Mouse (Mus musculus) lung, postnatal 36 days (tissue): ENCODE results near the gene Fggy.
A peak's percentile ranks its signal among the peaks of the same experiment; 100 is the strongest.

Experiments used
- DNase-seq: peaks from one replicate; pipeline ENCODE4 v3.0.0; 2022; ENCODE audit warnings: mixed read lengths

The Fggy gene

GRCm38 (mm10) chr4:95791913-95792475 lies 234.7 kb downstream of the Fggy start:
- no peak for DNase-seq

DNA sequence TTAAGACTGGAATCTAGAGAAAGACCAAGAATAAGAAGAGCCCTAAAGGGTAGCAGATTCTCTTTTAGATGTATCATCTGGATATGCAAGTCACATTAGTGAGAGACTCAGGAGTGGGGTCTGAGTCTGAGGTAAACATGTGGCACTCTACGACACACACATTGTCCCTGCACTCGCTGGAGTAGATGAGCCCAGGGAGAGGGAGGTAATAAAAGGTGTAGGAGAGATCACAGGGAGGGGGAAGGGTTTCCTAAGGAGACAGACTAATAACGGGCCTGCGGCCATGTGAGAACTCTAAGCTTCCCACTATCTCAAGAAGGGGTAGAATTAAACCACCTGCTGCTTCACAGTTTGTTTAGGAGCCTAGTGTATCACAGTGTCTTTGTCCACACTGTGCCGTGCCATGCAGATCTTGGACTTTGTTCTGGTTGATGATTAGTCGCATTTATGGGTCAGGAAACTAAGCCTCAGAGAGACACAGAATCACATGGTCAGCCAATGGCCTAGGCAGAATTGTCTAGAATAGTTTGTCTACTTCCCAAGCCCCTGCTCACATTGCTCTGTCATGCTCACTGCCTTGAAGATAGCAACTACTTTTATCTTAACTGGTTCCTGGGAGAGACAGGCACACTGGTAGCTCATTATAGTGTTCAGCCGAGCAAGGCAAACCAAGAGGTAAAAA lies 236.5 kb downstream of the Fggy start:
- no peak for DNase-seq

- no peak for DNase-seq
These were observed 237.3 kb downstream of the Fggy start for GRCm38 (mm10) chr4:95794651-95795050.

GRCm38 (mm10) chr4:95795283-95795682 lies 238.0 kb downstream of the Fggy start:
- no peak for DNase-seq

DNA sequence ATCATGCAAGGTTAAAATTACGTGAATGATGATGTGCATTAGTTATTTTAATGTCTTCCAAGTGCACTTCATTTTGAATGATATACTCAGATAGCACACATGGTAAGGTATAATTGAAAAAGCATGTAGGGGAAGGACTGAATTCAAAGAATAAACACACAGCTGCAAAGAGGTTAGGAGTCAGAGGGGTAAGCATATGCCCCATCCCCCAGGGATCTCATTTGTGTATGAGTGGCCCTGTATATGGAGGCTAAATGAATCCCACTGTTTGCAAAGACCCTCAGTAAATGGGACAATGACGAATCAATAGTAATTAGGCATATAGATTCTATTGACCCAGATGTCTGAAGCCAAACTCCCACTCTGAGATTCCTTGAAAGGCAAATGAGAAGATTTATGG lies 262.3 kb downstream of the Fggy start:
- DNase-seq, result no peak

- DNase-seq, result peak; percentile 12
These were observed 264.7 kb downstream of the Fggy start for GRCm38 (mm10) chr4:95821906-95822579.

DNA sequence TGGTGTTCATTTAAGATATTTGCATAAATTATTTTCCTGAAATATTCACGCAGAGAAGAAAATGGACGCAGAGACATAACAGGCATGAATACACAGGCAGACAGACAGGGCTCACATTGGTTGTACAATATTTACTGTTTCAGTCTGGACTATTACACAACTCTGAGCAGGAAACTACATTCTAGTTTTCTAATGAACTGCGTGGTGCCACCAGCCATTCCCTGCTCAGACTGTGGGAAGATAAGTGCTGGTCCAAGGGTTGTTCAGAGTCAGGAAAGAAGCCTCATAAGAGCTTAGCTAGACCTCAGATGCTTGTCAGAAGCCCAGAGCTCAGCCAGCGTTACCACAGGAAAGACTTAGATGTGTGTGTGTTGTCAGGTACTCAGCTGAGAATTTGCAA lies 270.9 kb downstream of the Fggy start:
- DNase-seq, result no peak

DNA sequence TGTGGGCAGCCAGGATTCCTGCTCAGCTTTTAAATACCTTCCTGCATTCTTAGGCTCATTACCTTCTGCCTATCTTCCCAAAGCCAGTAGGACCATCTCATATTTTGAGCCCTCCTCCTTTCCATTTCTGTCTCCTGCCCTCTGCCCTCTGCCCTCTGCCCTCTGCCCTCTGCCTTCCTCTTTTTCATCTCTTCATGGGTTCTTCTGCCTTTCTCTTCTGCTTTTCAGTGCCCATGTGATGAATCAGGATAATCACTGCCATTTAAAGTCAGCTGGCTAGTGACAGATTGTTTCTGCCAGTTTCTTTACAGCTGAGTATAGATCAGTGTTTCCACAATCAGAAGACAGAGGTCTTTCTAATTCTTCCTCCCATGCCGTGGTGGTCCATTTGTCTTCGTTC lies 273.0 kb downstream of the Fggy start:
- DNase-seq, result no peak

GRCm38 (mm10) chr4:95839860-95840259 lies 282.6 kb downstream of the Fggy start:
- DNase-seq, result no peak

GRCm38 (mm10) chr4:95840389-95841053 lies 283.2 kb downstream of the Fggy start:
- no peak for DNase-seq

- DNase-seq, result peak; percentile 41
These were observed 288.8 kb downstream of the Fggy start for GRCm38 (mm10) chr4:95845981-95846617.

DNA sequence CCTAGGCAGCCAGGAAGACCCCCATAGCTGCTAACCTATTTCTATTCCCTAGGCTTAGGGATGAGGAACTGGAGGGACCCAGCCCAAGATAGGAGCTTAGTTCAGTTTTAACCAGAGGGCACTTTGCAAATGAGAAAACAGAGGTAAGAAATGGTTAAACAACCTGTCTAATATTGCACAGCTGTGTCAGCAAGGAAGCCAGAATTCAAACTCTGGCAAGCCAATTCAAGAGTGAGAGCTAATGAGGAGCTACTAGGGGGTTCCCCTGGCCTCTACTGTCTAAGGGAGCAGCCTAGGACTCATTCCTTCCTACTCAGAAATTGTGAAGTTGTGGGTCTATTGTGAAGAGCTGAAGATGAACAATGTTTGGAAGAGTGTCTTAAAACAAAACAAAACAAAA lies 289.9 kb downstream of the Fggy start:
- no peak for DNase-seq

DNA sequence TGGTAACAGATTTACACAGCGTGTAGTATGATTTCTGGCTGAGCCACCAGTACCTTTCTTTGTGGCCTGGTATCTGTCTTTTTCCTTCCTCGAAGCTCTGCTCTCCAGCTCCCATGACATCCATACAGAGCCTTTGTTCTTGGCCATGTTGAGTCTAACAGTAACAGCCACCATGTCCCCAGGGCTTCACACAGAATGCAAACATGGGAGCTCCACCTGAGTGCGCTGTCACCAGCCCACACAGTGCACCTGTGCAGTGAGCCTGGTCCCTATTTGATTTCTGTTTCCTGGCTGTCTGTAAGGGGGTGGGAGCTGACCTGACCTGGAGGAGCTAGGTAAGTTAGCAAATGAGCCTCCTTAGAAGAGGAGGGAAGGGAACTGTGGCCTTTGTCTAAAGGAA lies 290.4 kb downstream of the Fggy start:
- no peak for DNase-seq

- no peak for DNase-seq
These were observed 292.2 kb downstream of the Fggy start for GRCm38 (mm10) chr4:95849497-95849896.

GRCm38 (mm10) chr4:95850044-95850739 lies 292.9 kb downstream of the Fggy start:
- peak; percentile 23 for DNase-seq

DNA sequence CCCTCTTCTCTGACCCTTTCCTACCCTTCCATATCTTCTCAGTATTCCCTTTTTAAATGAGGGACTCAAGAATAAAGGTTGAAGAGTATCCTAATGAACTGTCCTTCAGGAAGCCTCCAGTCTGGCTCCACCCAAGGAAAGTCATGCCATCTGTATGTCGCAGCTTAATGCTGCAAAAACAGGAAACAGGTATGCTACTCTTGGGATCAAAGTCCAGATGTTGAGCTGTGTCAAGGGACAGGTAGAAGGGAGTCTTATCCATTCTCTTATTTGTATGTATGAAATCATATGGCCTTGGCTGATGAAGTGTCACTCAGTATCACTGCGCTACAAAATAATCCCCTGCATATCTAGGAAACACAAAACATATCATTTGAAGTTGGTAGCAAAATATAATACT lies 294.9 kb downstream of the Fggy start:
- DNase-seq, result no peak

DNA sequence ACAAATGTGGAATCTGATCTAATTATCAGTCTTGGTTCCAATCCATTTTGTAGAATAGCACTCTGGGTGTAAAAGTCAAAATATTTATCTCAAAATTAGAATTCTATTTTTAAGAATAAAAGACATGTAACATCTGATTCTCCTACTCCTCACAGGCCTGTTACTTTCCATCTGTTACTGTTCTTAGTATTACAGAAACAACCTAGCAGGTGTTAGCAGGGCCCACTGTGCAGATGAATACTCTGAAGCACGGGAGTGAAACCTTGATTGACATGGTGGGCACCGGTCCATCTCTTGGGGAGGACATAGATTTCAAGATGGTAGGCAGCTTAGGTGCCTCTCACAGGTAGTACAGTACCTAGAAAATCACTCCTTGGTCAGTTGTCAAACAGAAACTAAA lies 298.7 kb downstream of the Fggy start:
- no peak for DNase-seq

DNA sequence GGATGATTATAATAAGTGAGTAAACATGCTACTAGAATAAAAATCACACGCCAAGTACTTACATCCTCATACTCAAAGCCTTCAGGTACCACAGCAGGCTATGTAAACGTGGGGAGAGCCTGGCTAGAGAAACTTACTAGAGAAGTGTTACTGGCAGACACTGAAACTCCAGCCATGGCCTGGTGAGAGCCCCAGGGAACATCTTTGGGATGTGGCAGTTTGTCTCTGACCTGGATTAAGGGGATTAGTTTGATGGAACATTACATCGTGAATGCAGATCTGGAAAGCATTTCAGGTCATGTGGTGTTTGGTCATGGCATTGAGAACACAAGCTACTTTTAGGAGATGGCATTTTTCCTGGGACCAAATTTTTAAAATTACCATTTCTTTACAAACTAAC lies 303.3 kb downstream of the Fggy start:
- no peak for DNase-seq

GRCm38 (mm10) chr4:95861074-95861473 lies 303.8 kb downstream of the Fggy start:
- no peak for DNase-seq

DNA sequence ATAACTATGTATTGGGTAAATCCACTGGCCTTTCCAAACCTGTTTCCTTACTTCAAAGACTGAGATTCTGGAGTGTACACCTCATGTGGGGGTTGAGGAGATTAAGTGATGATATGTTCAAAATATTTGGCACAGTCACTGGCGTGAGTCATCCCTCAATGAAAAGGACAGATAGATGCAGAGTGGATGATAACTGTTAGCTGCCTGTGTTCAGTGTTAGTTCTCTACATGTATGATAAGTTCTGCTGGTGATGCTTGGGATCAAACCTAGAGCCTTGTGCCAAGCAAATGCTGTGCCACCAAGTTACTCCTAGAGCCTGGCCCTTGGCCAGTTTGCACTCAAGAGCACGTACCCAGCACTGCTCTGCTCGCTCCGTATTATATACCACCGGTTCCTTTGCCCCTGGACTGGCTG lies 304.4 kb downstream of the Fggy start:
- no peak for DNase-seq

- DNase-seq, result no peak
These were observed 305.0 kb downstream of the Fggy start for GRCm38 (mm10) chr4:95862276-95862675.

GRCm38 (mm10) chr4:95862781-95863499 lies 305.6 kb downstream of the Fggy start:
- DNase-seq, result no peak
